Mouse (Mus musculus): ENCODE measurements at regions not wholly inside any gene's neighbourhood (a gene's known extent, or its start where the extent isn't known, plus 50 kb on each side); places are given as distances from the start of the nearest gene placed in this dataset.

DNA sequence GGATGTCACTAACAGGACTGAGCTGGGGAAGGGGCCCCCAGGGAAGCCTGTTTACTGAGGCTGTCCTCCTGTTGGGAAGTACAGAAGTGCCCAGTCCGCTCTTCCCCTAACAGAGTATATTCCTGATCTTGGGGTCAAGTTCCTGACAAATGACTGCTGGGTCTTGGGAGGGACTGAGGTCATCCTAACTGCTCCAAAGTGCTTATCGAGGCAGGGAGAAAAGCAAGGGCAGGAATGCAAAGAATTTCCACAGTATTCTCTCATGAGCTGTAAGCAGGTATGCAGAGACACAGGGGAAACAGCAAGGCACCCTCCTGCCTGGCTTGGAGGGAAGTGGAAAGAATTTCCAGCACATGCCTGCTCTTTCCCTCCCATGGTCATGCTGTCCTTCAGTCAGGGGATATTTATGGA is 107.9 kb downstream of the Oma1 start:
- no peak for DNase-seq (ENCODE audit: low read depth, low spot score)

DNA sequence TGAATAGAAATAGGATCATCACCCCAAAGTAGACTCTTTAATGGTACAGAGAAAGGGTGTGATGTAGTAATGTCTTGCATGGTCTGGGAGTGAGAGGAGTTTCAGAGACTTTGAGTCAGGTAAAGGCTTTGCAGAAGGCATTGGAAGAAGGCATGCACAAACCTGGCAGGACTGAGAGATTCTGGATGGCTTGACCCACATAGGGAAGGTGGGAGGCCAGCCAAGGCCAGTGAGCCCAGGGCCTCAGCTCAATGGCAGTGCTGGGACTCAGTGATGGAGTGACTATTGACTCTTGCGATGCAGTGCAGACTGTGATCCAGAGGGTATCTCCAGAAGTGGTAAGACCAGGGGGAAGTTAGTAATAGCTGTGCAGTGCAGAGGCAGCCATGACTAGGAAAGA is 127.8 kb downstream of the Oma1 start:
- DNase-seq (ENCODE audit: low read depth, low spot score), result no peak

DNA sequence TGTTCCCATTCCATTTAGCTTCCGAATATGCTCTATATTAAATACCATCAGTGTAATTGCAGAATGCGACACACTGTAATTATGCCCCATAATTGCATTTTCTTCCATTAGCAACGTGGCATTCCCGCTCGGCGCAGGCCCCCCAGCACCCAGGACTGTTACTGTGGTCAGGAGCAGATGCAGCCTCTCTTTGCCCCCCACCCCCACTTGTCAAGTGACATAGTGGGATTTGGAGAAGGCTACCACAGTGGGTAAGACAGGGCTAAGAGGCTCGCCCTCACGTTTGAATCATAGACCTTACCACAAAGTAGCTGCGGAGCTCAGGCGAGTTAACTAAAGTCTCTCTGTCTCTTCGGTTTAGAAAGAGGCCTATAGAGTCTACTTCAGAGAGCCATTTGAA is 128.3 kb downstream of the Oma1 start:
- no peak for DNase-seq (ENCODE audit: low read depth, low spot score)

DNA sequence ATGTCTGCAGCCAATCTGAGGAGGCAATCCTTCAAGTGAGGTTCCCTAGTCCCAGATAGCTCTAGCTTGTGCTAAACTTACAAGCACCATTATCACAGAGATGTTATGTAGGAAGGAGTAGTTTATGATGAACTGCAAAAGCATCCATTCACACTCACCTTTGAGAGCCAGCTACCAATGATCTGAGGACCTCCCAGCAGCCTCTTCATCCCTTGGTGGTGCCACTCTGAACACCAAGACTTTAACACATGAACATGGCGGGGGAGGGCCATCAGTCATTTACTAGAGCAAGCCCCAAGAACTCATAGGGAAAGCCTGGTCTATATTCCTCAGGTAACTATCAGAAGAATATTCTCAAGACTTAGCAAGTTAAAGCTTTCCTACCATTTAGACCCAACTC is 135.7 kb downstream of the Oma1 start:
- DNase-seq (ENCODE audit: low read depth, low spot score), result no peak

DNA sequence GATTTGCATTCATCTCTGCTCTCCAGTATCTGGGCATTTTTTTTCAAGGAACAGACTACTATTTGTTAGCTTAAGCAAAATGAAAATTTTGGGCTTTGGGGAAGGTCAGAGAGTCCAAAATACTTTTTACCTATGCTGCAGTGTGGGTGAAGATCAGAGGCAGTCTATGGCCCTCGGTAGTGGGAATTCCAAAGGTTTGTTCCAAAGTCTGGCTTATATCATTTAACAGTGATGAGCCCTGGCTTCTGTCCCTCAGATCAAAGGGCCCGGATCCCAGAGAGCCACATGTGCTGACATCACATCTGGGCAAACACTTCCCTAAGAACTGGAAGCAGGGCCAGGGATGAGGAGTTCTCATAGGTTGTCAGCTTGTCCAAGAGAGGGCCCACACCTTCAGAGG is 136.5 kb downstream of the Oma1 start:
- no peak for DNase-seq (ENCODE audit: low read depth, low spot score)

DNA sequence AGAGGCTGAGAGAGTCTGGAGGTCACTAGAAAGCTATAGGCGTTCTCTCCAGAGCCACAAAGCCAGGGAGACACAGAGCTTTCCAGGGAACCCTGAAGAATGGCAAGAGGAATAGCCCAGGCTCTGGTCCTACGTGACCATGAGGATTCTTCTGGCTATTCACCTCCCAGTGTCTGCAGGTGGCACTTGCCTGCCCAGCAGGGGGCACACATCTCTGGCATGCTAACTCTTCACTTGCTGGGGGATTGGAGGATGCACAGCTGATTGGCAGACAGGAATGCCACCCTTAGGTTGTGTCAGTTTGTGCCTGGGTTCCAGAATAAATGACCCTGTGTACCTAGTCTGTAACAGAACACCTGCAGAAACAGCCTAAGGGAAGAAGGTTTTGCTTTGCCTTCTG is 141.8 kb downstream of the Oma1 start:
- no peak for DNase-seq (ENCODE audit: low read depth, low spot score)

DNA sequence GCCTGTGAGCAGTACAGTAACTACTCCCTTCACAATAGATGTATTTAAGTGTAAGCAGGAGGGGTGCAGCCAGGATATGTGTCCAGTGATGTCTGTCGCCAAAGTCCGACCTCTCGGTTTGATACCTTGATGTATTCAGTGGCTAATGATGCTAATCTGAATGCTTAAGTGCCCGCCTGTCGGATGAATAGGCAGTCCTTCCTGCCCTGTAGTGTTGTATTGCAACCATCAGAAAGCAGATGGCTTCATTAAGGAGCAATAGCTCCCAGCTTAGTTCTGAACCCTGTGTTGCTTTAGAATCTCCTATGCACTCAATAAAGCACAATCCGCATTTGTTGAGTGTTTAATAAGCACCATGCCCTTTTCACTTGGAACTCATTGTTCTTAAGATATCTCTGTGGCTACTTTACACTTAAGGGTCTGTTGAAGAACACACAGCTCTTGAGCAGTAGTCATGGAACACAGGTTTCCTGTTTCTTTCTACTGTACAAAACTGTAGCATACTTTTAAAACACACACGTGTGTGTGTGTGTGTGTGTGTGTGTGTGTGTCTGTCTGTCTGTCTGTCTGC is 152.5 kb downstream of the Oma1 start:
- no peak for DNase-seq (ENCODE audit: low read depth, low spot score)

DNA sequence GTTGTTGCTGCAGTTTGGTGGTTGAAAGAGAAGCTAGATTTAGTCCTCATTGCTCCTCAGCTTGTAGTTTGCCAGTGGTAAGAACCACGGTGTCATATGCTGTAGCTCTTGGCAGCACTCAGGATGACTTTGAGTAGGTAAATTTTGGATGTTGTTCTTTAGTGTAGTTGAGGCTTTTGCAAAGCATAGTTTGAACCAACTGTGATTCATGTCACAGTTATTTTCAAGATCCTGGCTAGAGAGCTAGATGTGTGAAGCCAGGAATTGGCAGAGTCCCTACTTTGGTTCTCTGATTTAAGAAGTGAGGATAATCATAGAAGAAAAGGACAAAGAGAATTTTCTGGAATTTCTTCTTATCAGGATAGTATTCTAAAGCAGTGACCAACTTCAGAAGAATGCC is 143.6 kb upstream of the Dab1 start:
- DNase-seq (ENCODE audit: low read depth, low spot score), result no peak

DNA sequence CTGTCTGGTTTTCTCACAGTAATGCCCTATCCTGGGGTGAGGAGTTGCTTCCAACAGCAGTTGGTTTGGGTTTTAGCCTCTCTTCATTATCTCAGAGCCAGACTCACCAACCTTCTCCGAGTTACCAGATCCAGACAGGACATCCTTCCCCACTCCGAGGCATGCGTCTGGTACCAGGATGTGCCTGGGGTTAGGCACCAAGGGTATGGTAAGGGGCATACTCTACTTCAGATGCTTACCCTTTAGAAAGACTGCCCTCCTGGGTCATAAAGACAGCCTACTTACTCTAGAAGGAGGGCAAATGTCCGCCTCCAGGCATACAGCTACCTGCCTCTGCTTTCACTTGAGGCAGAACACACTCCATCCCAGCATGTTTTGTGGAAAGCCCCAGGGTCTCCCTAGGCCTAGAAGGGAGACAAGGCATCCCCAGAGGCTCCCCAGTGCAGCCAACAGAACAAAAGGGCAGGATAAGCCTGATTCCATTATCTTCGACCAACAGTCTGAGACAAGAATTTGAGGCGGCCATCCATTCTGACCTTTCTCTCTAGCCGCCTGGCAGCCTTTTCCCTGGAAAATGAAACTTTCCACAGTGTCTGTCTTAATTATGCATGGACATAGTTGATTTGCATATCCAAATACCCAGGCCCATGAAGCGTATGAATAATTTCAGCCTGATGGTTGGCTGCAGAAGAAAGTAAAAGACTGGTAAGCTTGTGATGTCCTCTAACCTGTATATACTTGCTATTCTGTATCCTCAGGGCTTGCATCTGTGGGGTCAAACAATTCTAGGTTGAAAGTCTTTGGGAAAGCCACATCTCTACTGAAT is 132.8 kb upstream of the Dab1 start:
- DNase-seq (ENCODE audit: low read depth, low spot score), result no peak

DNA sequence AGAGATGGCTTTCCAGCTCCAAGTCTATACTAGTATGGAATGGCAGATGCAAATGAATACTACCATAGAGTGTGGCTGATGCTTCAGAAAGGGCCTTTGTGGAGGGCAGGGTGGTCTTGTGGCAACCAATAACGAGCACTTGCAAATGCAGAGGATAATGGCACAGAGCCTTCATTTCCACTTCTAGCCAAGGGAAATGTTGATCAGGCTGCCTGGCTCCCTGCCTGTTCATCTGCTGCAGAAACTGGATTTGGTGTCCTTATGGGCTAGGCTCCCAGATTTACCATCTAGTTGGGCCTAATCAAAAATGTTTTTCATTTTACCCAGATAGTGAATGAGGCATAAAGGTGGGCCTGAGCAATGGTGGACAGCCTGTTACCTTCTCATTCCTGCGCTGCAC is 110.7 kb upstream of the Dab1 start:
- DNase-seq (ENCODE audit: low read depth, low spot score), result peak; percentile 20

DNA sequence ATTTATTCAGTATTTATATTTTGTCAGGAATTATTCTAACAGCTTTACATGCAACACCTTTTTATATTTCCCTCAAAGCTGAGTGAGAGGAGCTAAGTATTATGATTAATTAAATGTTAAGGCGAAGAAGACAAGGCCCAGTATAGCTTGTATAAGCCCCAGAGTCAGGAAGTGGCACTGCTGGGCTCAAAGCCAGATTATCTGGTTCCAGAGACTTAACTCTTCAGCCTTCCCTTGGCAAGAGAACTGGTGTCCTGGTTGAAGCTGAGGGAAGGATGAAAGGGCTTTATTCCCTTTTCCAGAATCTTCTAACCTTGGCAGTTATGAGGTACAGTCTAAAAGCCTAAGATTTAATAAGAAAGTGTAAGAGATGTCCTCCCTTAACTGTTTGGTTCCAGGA is 106.3 kb upstream of the Dab1 start:
- no peak for DNase-seq (ENCODE audit: low read depth, low spot score)

DNA sequence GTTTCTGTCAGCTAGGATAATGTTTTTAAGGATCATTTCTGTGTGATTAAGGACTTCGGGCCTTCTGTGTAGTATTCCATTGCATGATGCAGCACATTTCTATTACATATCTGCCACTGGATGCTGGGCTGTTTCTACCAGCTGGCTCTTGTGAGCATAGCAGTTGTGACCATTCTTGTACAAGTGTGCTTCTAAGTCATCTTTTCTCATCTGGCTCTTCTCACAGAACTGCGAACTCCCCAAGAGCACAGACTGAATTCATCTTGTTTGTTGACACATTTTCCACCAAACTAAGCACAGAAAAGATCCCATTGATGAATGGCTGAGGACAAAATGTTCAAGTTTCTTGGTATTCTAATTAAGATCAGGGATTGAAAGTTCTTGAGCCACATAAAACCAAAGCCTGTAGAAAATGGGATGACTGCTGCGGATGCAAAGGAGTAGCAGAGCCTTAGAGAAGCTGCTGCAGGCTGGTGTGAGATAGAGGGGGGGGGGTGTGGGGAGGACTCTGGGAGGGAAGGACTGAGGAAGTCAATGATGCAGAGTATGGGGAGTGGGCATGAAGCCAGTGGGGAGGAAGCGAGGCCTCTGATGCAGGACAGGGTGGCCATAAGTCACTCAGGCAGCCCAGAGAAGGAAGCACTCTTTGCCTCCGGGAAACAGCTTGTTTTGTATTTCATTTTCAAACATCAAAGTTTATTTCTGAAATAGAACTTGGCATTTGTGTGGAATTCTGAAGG is 97.1 kb upstream of the Dab1 start:
- no peak for DNase-seq (ENCODE audit: low read depth, low spot score)

DNA sequence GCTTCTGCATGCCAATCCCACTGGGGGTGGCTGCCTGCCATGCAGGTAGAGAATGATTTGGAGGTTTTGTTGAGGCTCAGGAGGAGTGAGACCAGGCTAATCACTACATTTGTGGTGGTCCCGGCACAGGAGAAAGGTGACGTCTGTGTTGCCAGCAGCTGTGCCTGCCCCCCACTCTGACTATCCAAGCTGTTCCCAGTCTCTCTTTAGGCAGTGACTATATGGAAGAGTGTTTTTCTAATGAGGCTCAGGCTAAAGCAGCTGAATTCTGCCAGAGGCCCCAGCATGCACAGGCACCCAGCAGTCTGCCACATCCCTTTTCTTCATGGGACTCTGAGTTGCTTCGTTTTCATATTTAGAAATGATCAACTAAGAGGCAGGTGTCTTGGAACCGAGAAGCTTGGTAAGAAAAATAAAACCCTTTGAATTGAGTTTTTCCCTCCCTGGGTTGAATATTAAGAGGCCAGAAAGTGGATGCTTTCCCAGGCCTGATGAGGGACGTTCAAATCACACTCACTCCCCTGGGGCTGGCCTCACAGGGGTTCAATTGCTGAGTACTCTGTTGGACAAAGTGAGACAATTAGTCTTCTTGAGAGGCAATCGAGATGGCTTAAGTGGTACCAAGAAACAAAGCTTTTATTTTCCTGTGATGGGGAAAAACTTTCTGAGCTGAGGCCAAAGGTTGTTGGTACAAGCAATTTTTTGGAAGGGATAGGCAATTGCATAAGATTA is 82.5 kb upstream of the Dab1 start:
- DNase-seq (ENCODE audit: low read depth, low spot score), result no peak

DNA sequence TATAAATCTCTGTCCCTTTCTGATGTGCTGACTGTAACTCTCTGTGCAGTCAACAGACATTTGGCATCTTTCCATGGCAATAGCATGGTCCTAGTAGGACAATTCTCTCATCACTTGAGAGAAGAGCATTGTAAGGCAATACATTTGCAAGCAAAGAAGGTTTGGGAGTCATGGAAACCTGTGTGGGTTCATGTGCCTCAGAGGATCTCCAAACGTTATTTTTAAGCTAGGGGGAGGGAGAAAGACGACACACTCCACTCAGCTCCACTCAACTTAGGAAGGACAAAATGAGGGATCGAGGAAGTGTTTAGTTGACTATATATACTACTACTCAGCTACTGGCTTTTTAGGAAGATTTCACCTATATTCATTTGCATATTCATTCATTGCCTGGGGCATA is 78.2 kb upstream of the Dab1 start:
- no peak for DNase-seq (ENCODE audit: low read depth, low spot score)

DNA sequence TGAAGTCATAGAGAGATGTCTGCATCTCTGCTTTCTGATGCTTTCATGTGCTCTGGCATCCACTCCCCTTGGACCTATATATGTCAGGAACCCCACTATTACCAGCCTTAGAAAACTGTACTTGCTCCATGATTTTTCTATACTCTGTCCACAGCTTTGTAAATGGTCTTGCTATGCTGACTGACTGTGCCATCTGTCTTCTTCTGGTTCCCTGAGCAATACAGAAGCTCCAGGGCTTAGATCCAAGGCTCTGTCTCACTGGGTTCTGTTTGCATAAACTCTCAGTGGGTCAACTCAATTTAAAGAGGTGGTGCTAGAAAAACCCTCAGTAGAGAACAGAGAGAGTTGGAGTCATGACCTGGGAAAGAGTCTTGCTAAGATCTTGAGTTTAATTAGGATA is 71.9 kb upstream of the Dab1 start:
- DNase-seq (ENCODE audit: low read depth, low spot score), result no peak

DNA sequence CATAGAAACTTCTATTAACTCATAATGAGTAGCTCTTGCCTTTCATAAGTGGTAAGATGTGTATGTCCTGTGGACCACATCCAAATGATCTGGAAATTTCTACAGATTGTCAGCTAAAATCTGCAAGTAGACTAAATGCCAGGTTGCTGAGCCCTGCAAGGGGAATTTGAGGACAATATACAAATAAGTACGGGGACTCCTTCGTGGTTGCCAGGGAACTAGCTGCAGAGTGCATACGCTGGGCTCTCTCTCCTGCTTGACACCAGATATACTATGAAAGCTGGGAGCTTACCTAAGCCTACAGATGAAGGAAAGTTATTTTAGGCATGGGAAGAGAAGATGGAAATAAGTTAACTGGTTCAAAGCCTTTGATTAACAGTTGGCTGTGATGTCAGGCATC is 66.7 kb upstream of the Dab1 start:
- DNase-seq (ENCODE audit: low read depth, low spot score), result no peak

DNA sequence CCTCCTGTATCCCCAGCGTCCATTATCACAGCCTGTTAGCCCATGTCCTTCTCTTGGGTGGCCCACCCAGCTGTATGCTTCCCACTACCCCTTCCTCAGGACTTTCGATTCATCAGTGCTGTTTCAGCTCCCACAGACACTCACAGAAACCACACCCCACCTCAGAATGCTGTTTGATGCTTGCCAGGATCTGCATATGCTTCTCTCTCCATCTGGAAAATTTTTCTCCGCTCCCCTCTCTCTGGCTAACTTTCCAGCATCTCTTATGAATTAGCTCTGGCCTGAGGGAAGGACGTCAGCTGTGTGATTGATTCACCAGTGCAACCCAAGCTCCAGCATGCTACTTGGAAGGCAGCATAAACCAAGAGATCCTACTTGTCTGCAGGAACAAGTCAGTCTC is 66.0 kb upstream of the Dab1 start:
- DNase-seq (ENCODE audit: low read depth, low spot score), result no peak

DNA sequence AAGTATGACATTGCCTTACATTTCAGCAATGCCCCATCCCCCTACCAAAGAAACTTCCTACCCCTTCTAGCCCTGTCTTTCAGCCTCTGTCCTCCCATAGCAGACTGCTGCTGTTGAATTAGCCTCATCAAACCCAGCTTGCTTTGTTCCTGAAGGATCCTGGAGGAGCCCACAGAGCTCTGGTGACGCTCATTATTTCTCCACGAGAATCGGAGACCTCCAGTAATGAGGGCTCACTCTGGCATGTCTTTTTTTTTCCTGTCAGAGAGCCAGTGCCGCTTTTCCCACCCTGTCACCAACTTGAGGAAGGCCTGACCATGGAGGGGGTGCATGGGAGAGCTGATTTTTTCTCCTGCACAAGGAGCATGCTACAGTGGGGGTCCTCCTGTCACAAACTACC is 64.6 kb upstream of the Dab1 start:
- DNase-seq (ENCODE audit: low read depth, low spot score), result no peak

Measured in brain, embryonic 18.5 days (tissue).